Mouse (Mus musculus): ENCODE results near the gene Alkbh3.

GRCm38 (mm10) chr2:93955886-93956285, 54.7 kb downstream of the Alkbh3 start:
- no peak for TF ChIP-seq CTCF (IDR thresholded peaks at IDR 0.05; ENCODE audit: control insufficient read depth, insufficient read depth, insufficient replicate concordance, low read depth, low read length)
- no peak for TF ChIP-seq POLR2A (IDR thresholded peaks at IDR 0.05; ENCODE audit: control insufficient read depth, low read depth, low read length)
